Mouse (Mus musculus): Measurements from ENCODE around the gene Hdac11. TPM values are rescaled to one million over a fixed set of nuclear protein-coding genes. Genes with fewer than 3 reads are reported as not detected.
"Not testable (repeated sequence)": the region's sequence is repeated elsewhere in the genome, so short reads cannot be mapped to it uniquely, and the experiment has no call there.

Gene Hdac11
- polyA plus RNA-seq, 1 experiment from 2014 or later = 8.7 TPM

DNA sequence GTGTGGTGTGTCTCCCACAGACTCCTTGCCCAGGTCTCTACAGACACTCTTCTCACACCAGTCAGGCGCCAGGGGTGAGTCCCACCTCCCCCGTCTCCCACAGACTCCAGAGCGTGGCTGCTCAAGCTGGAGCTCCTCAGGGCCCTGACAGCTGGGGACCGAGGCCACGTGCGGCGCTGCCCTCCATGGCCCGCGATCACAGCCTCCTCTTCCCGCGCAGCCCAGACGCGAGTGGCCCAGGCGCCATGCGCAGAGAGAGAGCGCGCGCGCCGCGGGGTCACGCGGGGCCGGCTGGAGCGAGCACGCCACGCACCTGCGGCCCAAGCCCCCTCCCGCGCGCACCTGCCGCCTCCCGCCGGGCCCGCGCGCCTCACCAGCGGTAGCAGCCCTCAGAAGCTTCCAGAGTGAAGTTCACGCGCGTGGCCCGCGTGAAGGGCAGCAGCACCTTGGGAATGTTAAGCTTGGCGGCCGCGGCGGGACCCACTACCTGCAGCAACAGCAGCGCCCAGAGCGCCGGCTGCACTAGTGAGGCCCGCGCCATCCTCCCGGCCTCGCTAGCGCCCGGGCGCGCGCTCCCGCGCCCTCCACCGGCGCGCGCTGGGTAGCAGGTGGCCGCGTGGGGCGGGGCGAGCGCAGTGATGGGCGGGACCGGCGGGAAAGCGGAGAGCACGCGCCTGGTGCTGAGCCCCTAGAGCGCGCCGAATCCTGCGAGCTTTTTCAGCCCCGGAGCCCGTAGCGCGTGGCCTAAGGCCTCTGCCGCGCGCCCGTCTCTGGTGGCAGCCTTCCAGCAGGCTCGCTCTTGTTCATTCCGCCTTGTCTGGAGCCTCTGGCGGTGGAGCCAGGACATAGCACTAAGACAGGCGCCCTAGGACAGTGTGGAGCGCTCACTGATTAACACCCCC is 40.0 kb upstream of the Hdac11 start, which contains the start of gene Nup210:
TSS of gene Nup210 (minus strand) at position 586 of the 902 bp plus-strand sequence.
- H3K4me2 ChIP-seq = peak within 1 kb of the TSS; percentile 94
- no peaks in the 10 kb centered on the region for H3K36me3 ChIP-seq
- peaks cover 16% of the 10 kb centered on the region; the same call in 1 of the 2 replicates for H3K4me1 ChIP-seq (replicated peaks)
- H3K9ac ChIP-seq = peak within 1 kb of the TSS; percentile 66
- H3K27ac ChIP-seq = peak within 1 kb of the TSS; percentile 54
- H3K27me3 ChIP-seq = no peaks in the 10 kb centered on the region
- H3K9me3 ChIP-seq (replicated peaks) = no peaks in the 10 kb centered on the region
- WGBS = under 1% methylated on average over 64 of the region's 93 CpGs
- ATAC-seq (replicated peaks; ENCODE audit: insufficient number of reproducible peaks, insufficient read depth, low FRiP score, low read depth) = peak; percentile 95
- peak within 1 kb of the TSS; percentile 70 for H3K4me3 ChIP-seq

DNA sequence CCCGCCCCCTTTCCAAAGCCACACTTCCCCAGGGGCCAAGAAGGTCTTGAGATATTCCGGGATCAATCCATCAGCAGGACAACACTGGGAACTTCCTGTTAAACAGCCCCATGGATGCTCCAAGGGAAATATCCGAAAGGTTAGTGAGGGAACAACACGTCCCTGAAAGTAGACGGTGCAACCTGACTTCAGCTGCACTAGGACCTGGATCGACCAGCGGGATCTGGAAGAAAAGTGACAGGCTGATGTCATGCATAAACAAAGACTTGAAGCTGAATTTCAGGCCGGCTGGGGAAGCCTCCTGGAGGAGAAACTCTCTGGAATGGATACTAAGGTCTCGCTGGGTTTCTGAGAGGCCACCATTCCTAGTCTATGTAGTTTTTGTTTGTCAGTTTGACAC is 39.3 kb upstream of the Hdac11 start:
- Histone ChIP-seq H3K4me3 (peak overlapping the region; percentile 70), H3K27me3 (no peaks in the 10 kb centered on the region), H3K9ac (peak overlapping the region; percentile 66), H3K27ac (peak overlapping the region; percentile 54), H3K4me1 (replicated peaks) (peaks cover 16% of the 10 kb centered on the region; the same call in 1 of the 2 replicates), H3K4me2 (peak overlapping the region; percentile 94), H3K9me3 (replicated peaks) (no peaks in the 10 kb centered on the region), H3K36me3 (no peaks in the 10 kb centered on the region)
- ATAC-seq (replicated peaks; ENCODE audit: insufficient number of reproducible peaks, insufficient read depth, low FRiP score, low read depth) = no peak
- WGBS = 3% methylated on average over 9 of the region's 9 CpGs

DNA sequence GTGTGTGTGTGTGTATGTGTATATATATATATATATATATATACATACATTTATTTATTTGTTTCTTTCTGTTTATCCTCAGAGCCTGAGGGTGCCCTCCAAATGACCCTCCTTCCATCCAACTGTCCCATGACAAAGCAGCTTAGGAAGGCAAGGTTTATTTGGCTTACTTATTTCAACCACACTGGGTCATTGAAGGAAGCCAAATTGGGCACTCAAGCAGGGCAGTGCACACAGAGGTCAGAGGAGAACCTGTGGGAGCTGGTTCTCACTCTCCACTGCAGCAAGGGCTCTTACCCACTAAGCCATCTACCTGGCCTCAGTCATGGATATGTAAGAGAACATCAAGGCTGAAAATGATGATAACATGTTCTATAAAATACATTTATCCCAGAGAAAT is 37.9 kb upstream of the Hdac11 start:
- Histone ChIP-seq H3K9me3 (replicated peaks) (no peaks in the 10 kb centered on the region), H3K27ac (no peak overlapping the region), H3K4me1 (replicated peaks) (peaks cover 16% of the 10 kb centered on the region; the same call in 1 of the 2 replicates), H3K4me3 (no peak overlapping the region), H3K4me2 (no peak overlapping the region), H3K36me3 (no peaks in the 10 kb centered on the region), H3K9ac (no peak overlapping the region), H3K27me3 (no peaks in the 10 kb centered on the region)
- no peak for ATAC-seq (replicated peaks; ENCODE audit: insufficient number of reproducible peaks, insufficient read depth, low FRiP score, low read depth)

DNA sequence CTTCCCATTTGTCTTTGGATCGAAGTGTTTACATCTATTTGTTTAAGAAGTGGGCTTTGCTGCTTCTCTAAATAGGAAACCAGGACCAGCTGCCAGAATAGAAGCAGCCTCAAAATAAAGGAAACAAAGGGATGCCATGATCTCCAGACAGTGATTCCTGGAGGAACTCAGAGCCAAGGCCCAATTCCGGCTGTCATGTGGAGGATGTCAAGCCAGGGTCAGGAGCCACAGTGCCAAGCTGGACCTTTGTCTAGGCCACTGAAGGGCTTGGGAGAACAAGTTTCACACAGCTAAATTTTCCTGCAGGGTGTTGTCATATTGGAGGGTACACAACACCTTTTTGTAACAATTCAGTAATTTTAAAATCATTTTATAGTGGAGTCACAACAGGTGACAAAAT is 36.3 kb upstream of the Hdac11 start:
- no peak for ATAC-seq (replicated peaks; ENCODE audit: insufficient number of reproducible peaks, insufficient read depth, low FRiP score, low read depth)
- no peaks in the 10 kb centered on the region for H3K27me3 ChIP-seq
- H3K4me3 ChIP-seq = no peak overlapping the region
- 85% methylated on average over 2 of the region's 2 CpGs for WGBS
- H3K36me3 ChIP-seq = no peaks in the 10 kb centered on the region
- no peak overlapping the region for H3K27ac ChIP-seq
- no peak overlapping the region for H3K9ac ChIP-seq
- peaks cover 26% of the 10 kb centered on the region for H3K4me1 ChIP-seq (replicated peaks)
- no peaks in the 10 kb centered on the region for H3K9me3 ChIP-seq (replicated peaks)
- H3K4me2 ChIP-seq = no peak overlapping the region

DNA sequence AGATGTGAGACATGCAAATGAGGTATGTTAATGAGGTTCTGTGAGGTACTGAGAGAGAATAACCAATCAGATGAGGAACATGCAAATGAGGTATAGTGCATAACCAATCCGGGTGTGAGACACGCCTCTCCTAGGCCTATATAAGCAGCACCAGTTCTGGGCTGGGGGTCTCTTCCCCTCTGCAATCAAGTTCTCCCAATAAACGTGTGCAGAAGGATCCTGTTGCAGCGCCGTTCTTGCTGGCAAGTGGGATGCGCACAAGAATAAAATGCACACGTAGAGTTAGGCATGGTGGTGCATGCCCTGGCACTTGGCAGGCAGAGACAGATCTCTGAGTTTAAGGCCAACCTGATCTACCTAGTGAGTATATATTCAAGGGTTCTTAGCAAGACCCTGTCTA is 35.4 kb upstream of the Hdac11 start:
- H3K27me3 ChIP-seq; H3K9me3 ChIP-seq (replicated peaks); H3K9ac ChIP-seq; H3K4me3 ChIP-seq; H3K27ac ChIP-seq; ATAC-seq (replicated peaks; ENCODE audit: insufficient number of reproducible peaks, insufficient read depth, low FRiP score, low read depth); H3K36me3 ChIP-seq; H3K4me2 ChIP-seq: not testable (repeated sequence)
- peaks cover 22% of the 10 kb centered on the region for H3K4me1 ChIP-seq (replicated peaks)
- WGBS = 96% methylated on average over 7 of the region's 7 CpGs

DNA sequence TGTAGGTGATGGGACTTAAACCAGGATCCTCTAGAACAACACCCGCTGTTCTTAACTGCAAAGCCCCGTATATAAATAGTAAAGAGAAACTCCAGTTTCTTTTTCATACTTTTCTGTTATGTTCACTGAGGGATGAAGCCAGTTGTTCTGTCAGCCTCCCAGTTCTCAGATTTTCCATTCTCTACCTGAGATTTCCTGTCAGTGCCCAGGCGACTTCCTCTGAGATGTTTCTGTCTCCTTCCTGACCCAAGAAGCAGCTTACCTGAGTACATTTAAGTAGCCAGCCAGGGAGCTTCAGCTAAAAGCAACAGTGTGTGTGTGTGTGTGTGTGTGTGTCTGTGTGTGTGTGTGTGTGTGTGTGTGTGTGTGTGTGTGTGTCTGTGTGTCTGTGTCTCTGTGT is 33.0 kb upstream of the Hdac11 start:
- H3K9ac ChIP-seq = no peak overlapping the region
- no peak overlapping the region for H3K4me3 ChIP-seq
- peaks cover 9% of the 10 kb centered on the region for H3K4me1 ChIP-seq (replicated peaks)
- no peaks in the 10 kb centered on the region for H3K27me3 ChIP-seq
- no peaks in the 10 kb centered on the region for H3K36me3 ChIP-seq
- H3K4me2 ChIP-seq = no peak overlapping the region
- H3K9me3 ChIP-seq (replicated peaks) = no peaks in the 10 kb centered on the region
- 63% methylated on average over 3 of the region's 3 CpGs for WGBS
- no peak overlapping the region for H3K27ac ChIP-seq
- no peak for ATAC-seq (replicated peaks; ENCODE audit: insufficient number of reproducible peaks, insufficient read depth, low FRiP score, low read depth)

DNA sequence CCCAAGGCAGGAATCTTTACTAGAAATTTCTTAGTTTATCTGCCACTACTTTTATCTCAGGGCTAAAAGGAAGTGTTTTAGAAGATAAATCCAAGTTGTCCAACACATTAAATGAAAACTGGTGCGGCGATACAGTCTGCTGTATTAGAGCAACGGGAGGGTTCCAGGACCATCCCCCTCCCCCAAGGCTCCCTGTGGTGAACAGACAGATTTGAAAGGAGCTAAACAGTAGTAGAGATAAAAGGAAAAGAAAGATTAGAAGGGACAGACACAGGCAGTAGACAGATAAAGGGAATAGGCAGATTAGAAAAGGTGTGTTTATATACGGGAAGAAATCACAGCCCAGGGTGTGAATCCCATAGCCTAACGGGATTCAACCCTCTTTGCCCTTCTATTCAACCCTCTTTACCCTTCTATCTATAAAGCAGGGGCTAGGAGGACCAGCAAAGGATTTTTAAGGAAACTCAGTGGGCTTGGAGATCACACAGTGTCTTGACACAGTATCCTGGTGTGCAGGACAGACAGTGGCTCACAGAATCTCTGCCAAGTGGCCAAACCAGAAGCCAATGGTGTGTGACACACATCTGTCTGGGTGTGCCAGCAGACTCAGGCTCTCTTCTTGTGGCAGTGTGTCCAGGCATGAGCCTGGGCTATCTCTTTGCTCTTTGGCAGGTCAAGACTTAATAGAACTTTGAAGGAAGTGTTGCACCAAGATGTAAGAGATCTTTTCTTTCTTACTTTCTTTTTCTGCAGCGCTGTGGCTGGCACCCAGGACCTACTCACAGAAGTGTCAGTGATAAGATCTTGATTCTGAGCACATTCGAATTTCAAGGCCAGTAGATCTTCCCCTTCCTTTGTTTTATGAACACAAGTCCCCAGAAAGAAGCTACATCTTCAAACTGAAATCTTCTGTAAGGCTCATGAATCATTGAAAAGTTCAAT is 31.9 kb upstream of the Hdac11 start:
- no peaks in the 10 kb centered on the region for H3K9me3 ChIP-seq (replicated peaks)
- no peaks in the 10 kb centered on the region for H3K36me3 ChIP-seq
- H3K27ac ChIP-seq = no peak overlapping the region
- WGBS = 33% methylated on average over 7 of the region's 7 CpGs
- no peak for ATAC-seq (replicated peaks; ENCODE audit: insufficient number of reproducible peaks, insufficient read depth, low FRiP score, low read depth)
- no peaks in the 10 kb centered on the region for H3K27me3 ChIP-seq
- no peak overlapping the region for H3K4me3 ChIP-seq
- H3K4me1 ChIP-seq (replicated peaks) = peaks cover 9% of the 10 kb centered on the region
- no peak overlapping the region for H3K9ac ChIP-seq
- no peak overlapping the region for H3K4me2 ChIP-seq

DNA sequence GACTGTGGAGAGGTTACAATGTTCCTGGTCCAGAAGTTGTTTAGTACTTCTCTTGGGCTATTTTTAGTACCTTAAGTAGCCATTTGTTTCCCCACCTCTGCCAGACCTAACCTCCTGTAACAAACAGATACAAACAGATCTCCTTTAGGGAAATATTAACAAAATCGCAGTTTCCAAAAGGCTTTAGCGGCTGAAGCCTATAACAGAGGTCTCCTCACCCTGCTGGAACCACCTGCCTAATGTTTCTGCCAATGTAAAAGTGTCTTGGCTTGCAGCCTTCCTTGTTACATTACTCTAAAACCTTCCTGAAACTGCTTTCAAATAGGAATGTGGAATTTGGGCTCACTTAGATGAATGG is 31.3 kb upstream of the Hdac11 start:
- 61% methylated on average over 2 of the region's 2 CpGs for WGBS
- Histone ChIP-seq H3K4me1 (replicated peaks) (peaks cover 9% of the 10 kb centered on the region), H3K9ac (no peak overlapping the region), H3K27me3 (no peaks in the 10 kb centered on the region), H3K4me2 (no peak overlapping the region), H3K36me3 (no peaks in the 10 kb centered on the region), H3K4me3 (no peak overlapping the region), H3K9me3 (replicated peaks) (no peaks in the 10 kb centered on the region), H3K27ac (no peak overlapping the region)
- no peak for ATAC-seq (replicated peaks; ENCODE audit: insufficient number of reproducible peaks, insufficient read depth, low FRiP score, low read depth)

DNA sequence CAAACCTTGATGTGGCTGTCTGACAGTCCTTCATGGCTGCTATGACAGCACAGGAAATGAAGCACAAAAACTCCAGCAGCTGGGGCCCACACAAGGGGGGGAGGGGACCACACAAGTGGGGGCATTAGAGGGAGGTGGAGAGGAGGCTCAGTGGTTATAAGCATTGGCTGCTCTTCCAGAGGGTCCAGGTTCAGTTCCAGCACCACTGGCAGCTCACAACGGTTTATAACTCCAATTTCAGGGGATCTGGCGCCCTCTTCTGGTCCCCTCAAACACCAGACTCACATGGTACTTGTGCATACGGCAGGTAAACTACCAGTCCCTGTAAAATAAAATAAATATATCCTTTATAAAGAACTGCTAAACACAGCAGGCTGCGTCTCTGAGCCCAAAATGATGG is 27.5 kb upstream of the Hdac11 start:
- Histone ChIP-seq H3K9ac (no peak overlapping the region), H3K4me3 (no peak overlapping the region), H3K4me2 (no peak overlapping the region), H3K9me3 (replicated peaks) (no peaks in the 10 kb centered on the region), H3K27ac (no peak overlapping the region), H3K4me1 (replicated peaks) (peaks cover 9% of the 10 kb centered on the region), H3K27me3 (no peaks in the 10 kb centered on the region), H3K36me3 (no peaks in the 10 kb centered on the region)
- 47% methylated on average over 4 of the region's 4 CpGs for WGBS
- no peak for ATAC-seq (replicated peaks; ENCODE audit: insufficient number of reproducible peaks, insufficient read depth, low FRiP score, low read depth)

DNA sequence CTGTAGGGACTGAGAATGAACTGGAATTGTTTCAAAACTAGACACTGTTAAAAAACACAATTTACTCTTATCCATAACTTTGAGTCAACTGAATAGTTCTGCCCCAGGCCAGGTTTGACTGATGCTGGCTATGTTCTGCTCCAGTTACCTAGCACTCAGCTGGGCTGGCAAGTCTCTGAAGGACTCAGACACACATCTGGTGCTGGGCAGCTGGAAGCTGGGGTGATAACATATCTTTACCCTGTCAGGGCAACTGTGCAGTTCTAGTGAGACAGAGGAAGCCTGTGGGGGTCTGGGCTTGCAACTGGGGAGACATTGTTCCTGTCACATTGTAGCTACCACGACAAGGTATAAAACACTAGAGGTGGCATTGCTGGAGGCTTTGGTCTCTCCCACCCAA is 25.6 kb upstream of the Hdac11 start:
- no peak overlapping the region for H3K4me2 ChIP-seq
- no peak for ATAC-seq (replicated peaks; ENCODE audit: insufficient number of reproducible peaks, insufficient read depth, low FRiP score, low read depth)
- 22% methylated on average over 1 of the region's 1 CpGs for WGBS
- H3K36me3 ChIP-seq = no peaks in the 10 kb centered on the region
- H3K27me3 ChIP-seq = no peaks in the 10 kb centered on the region
- H3K4me3 ChIP-seq = no peak overlapping the region
- no peak overlapping the region for H3K9ac ChIP-seq
- no peak overlapping the region for H3K27ac ChIP-seq
- H3K9me3 ChIP-seq (replicated peaks) = no peaks in the 10 kb centered on the region
- no peaks in the 10 kb centered on the region for H3K4me1 ChIP-seq (replicated peaks)

DNA sequence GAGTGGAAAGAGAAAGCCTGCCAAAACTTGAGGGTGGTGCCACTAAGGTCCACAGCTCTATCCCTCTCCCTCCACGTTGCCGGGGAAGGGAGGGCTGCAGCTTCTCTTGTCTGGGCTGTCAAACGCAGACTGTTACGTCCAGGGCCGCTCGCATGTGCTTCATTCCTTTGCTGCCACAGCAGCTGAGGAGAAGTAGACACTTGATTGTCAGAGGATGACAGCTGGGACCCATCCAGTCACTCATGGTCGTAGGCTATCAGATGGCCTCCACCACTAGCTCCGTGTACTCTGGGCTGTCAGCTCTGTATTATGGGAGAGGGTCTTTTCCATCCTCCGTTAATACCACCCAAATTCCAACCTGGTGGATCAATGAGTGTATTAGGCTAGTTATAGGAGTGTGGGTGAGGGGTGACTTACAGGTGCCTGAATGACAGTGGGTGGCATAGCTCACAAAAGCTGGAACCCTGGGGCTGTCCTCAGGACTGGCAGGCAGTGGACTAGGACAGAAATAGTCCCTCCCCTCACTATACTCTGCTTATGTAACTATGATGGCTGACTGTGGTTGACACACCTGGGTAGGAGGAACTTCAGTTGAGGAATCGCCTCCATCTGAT is 19.0 kb upstream of the Hdac11 start:
- no peaks in the 10 kb centered on the region for H3K4me1 ChIP-seq (replicated peaks)
- no peaks in the 10 kb centered on the region for H3K9me3 ChIP-seq (replicated peaks)
- H3K36me3 ChIP-seq = no peaks in the 10 kb centered on the region
- no peak overlapping the region for H3K27ac ChIP-seq
- H3K9ac ChIP-seq = no peak overlapping the region
- WGBS = 48% methylated on average over 10 of the region's 10 CpGs
- H3K4me3 ChIP-seq = no peak overlapping the region
- H3K4me2 ChIP-seq = no peak overlapping the region
- ATAC-seq (replicated peaks; ENCODE audit: insufficient number of reproducible peaks, insufficient read depth, low FRiP score, low read depth) = no peak
- H3K27me3 ChIP-seq = no peaks in the 10 kb centered on the region
